Mouse (Mus musculus) erythroblast, embryonic 14.5 days (primary cell): ENCODE data around the gene Syne3.

Experiments used
- GATA1 ChIP-seq: IDR thresholded peaks from 2 replicates; pipeline ENCODE4 v1.6.1; 2012; ENCODE audit warnings: low read length, inconsistent platforms, mixed read lengths
- TAL1 ChIP-seq: IDR thresholded peaks from 3 replicates; pipeline ENCODE4 v1.6.1; 2012; ENCODE audit warnings: low read length, inconsistent platforms, mixed read lengths

DNA sequence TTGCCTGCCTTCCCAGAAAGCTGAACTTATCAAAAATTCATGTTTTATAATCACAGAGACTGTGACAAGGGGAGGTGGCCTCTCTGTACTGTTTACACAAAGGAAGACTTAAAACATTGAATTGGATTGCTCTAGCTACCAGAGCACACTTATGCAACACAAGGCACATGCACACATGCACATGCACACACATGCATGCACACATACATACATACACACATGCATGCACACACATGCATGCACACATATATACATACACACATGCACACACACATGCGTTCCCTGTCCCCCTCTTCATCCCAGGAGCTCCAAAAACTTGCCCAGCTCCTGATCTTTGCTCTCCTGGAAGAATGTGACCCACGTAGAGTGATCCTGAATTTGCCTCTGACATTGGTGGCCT, 83.8 kb downstream of the Syne3 start:
- no peak for TF ChIP-seq GATA1
- TF ChIP-seq TAL1, result no peak
